Mouse (Mus musculus): ENCODE data around the gene Golph3. TPM values are rescaled to one million over a fixed set of nuclear protein-coding genes. Genes with fewer than 3 reads are reported as not detected.

The Golph3 gene
- polyA plus RNA-seq, 1 experiment from 2014 or later, result 93.0 TPM

GRCm38 (mm10) chr15:12355907-12356306, 34.7 kb downstream of the Golph3 start:
- H3K9me3 ChIP-seq (ENCODE audit: control insufficient read depth, low read length), result no peaks in the 10 kb centered on the region
- no peak overlapping the region for H3K4me3 ChIP-seq (ENCODE audit: low read depth, low read length)
- ATAC-seq (replicated peaks; ENCODE audit: low FRiP score), result no peak
- WGBS, result 81% methylated on average over 7 of the region's 7 CpGs
- H3K27me3 ChIP-seq (replicated peaks; ENCODE audit: control insufficient read depth, insufficient read depth, low read length), result no peaks in the 10 kb centered on the region
- peaks cover 17% of the 10 kb centered on the region for H3K36me3 ChIP-seq (ENCODE audit: control insufficient read depth, insufficient read depth, low read length)
- H3K27ac ChIP-seq (ENCODE audit: low read depth, low read length), result no peak overlapping the region
- H3K9ac ChIP-seq (ENCODE audit: low read depth, low read length), result no peak overlapping the region
- DNase-seq (ENCODE audit: low spot score), result no peak
- no peaks in the 10 kb centered on the region for H3K4me1 ChIP-seq (replicated peaks; ENCODE audit: control insufficient read depth, insufficient read depth, low read length)
- no peak overlapping the region for H3K4me2 ChIP-seq

GRCm38 (mm10) chr15:12357459-12357858, 36.2 kb downstream of the Golph3 start:
- H3K4me1 ChIP-seq (replicated peaks; ENCODE audit: control insufficient read depth, insufficient read depth, low read length), result no peaks in the 10 kb centered on the region
- H3K9me3 ChIP-seq (ENCODE audit: control insufficient read depth, low read length), result no peaks in the 10 kb centered on the region
- H3K4me3 ChIP-seq (ENCODE audit: low read depth, low read length), result no peak overlapping the region
- H3K9ac ChIP-seq (ENCODE audit: low read depth, low read length), result no peak overlapping the region
- peaks cover 16% of the 10 kb centered on the region for H3K36me3 ChIP-seq (ENCODE audit: control insufficient read depth, insufficient read depth, low read length)
- no peak overlapping the region for H3K27ac ChIP-seq (ENCODE audit: low read depth, low read length)
- DNase-seq (ENCODE audit: low spot score) (no peak), ATAC-seq (replicated peaks; ENCODE audit: low FRiP score) (no peak)
- no peaks in the 10 kb centered on the region for H3K27me3 ChIP-seq (replicated peaks; ENCODE audit: control insufficient read depth, insufficient read depth, low read length)
- no peak overlapping the region for H3K4me2 ChIP-seq

- H3K4me1 ChIP-seq (replicated peaks; ENCODE audit: control insufficient read depth, insufficient read depth, low read length), result no peaks in the 10 kb centered on the region
- ATAC-seq (replicated peaks; ENCODE audit: low FRiP score) (no peak), DNase-seq (ENCODE audit: low spot score) (no peak)
- no peak overlapping the region for H3K4me3 ChIP-seq (ENCODE audit: low read depth, low read length)
- peaks cover 15% of the 10 kb centered on the region for H3K36me3 ChIP-seq (ENCODE audit: control insufficient read depth, insufficient read depth, low read length)
- H3K9me3 ChIP-seq (ENCODE audit: control insufficient read depth, low read length), result no peaks in the 10 kb centered on the region
- no peaks in the 10 kb centered on the region for H3K27me3 ChIP-seq (replicated peaks; ENCODE audit: control insufficient read depth, insufficient read depth, low read length)
- no peak overlapping the region for H3K27ac ChIP-seq (ENCODE audit: low read depth, low read length)
- no peak overlapping the region for H3K4me2 ChIP-seq
- H3K9ac ChIP-seq (ENCODE audit: low read depth, low read length), result no peak overlapping the region
- 86% methylated on average over 5 of the region's 5 CpGs for WGBS
Observed at GRCm38 (mm10) chr15:12358384-12358783, 37.1 kb downstream of the Golph3 start.

- DNase-seq (ENCODE audit: low spot score) (no peak), ATAC-seq (replicated peaks; ENCODE audit: low FRiP score) (no peak)
- Histone ChIP-seq H3K27me3 (replicated peaks; ENCODE audit: control insufficient read depth, insufficient read depth, low read length) (no peaks in the 10 kb centered on the region), H3K4me3 (ENCODE audit: low read depth, low read length) (no peak overlapping the region), H3K4me2 (no peak overlapping the region), H3K9ac (ENCODE audit: low read depth, low read length) (no peak overlapping the region), H3K36me3 (ENCODE audit: control insufficient read depth, insufficient read depth, low read length) (peaks cover 5% of the 10 kb centered on the region), H3K27ac (ENCODE audit: low read depth, low read length) (no peak overlapping the region), H3K9me3 (ENCODE audit: control insufficient read depth, low read length) (no peaks in the 10 kb centered on the region), H3K4me1 (replicated peaks; ENCODE audit: control insufficient read depth, insufficient read depth, low read length) (peaks cover under 1% of the 10 kb centered on the region; the same call in 1 of the 2 replicates)
- 79% methylated on average over 19 of the region's 19 CpGs for WGBS
Observed at GRCm38 (mm10) chr15:12360519-12361212, 39.4 kb downstream of the Golph3 start.

- peaks cover 5% of the 10 kb centered on the region for H3K36me3 ChIP-seq (ENCODE audit: control insufficient read depth, insufficient read depth, low read length)
- ATAC-seq (replicated peaks; ENCODE audit: low FRiP score) (no peak), DNase-seq (ENCODE audit: low spot score) (no peak)
- no peak overlapping the region for H3K4me2 ChIP-seq
- H3K4me3 ChIP-seq (ENCODE audit: low read depth, low read length), result no peak overlapping the region
- no peaks in the 10 kb centered on the region for H3K27me3 ChIP-seq (replicated peaks; ENCODE audit: control insufficient read depth, insufficient read depth, low read length)
- no peaks in the 10 kb centered on the region for H3K9me3 ChIP-seq (ENCODE audit: control insufficient read depth, low read length)
- WGBS, result 87% methylated on average over 14 of the region's 14 CpGs
- H3K4me1 ChIP-seq (replicated peaks; ENCODE audit: control insufficient read depth, insufficient read depth, low read length), result peaks cover 13% of the 10 kb centered on the region
- H3K9ac ChIP-seq (ENCODE audit: low read depth, low read length), result no peak overlapping the region
- no peak overlapping the region for H3K27ac ChIP-seq (ENCODE audit: low read depth, low read length)
Observed at GRCm38 (mm10) chr15:12362001-12362700, 40.9 kb downstream of the Golph3 start.

GRCm38 (mm10) chr15:12362701-12363040, 41.4 kb downstream of the Golph3 start:
- Histone ChIP-seq H3K27me3 (replicated peaks; ENCODE audit: control insufficient read depth, insufficient read depth, low read length) (no peaks in the 10 kb centered on the region), H3K4me3 (ENCODE audit: low read depth, low read length) (no peak overlapping the region), H3K9me3 (ENCODE audit: control insufficient read depth, low read length) (no peaks in the 10 kb centered on the region), H3K36me3 (ENCODE audit: control insufficient read depth, insufficient read depth, low read length) (peaks cover 5% of the 10 kb centered on the region), H3K27ac (ENCODE audit: low read depth, low read length) (no peak overlapping the region), H3K4me2 (no peak overlapping the region), H3K4me1 (replicated peaks; ENCODE audit: control insufficient read depth, insufficient read depth, low read length) (peaks cover 16% of the 10 kb centered on the region), H3K9ac (ENCODE audit: low read depth, low read length) (no peak overlapping the region)
- 87% methylated on average over 6 of the region's 6 CpGs for WGBS
- ATAC-seq (replicated peaks; ENCODE audit: low FRiP score) (no peak), DNase-seq (ENCODE audit: low spot score) (no peak)

GRCm38 (mm10) chr15:12364096-12364495, 42.8 kb downstream of the Golph3 start:
- no peak for DNase-seq (ENCODE audit: low spot score)
- no peaks in the 10 kb centered on the region for H3K9me3 ChIP-seq (ENCODE audit: control insufficient read depth, low read length)
- ATAC-seq (replicated peaks; ENCODE audit: low FRiP score), result no peak
- no peak overlapping the region for H3K4me2 ChIP-seq
- no peak overlapping the region for H3K27ac ChIP-seq (ENCODE audit: low read depth, low read length)
- H3K9ac ChIP-seq (ENCODE audit: low read depth, low read length), result no peak overlapping the region
- H3K4me1 ChIP-seq (replicated peaks; ENCODE audit: control insufficient read depth, insufficient read depth, low read length), result peaks cover 25% of the 10 kb centered on the region
- peaks cover 5% of the 10 kb centered on the region for H3K36me3 ChIP-seq (ENCODE audit: control insufficient read depth, insufficient read depth, low read length)
- H3K4me3 ChIP-seq (ENCODE audit: low read depth, low read length), result no peak overlapping the region
- H3K27me3 ChIP-seq (replicated peaks; ENCODE audit: control insufficient read depth, insufficient read depth, low read length), result no peaks in the 10 kb centered on the region
- WGBS, result 76% methylated on average over 4 of the region's 4 CpGs

GRCm38 (mm10) chr15:12365416-12366071, 44.3 kb downstream of the Golph3 start:
- Histone ChIP-seq H3K4me3 (ENCODE audit: low read depth, low read length) (no peak overlapping the region), H3K36me3 (ENCODE audit: control insufficient read depth, insufficient read depth, low read length) (peaks cover 5% of the 10 kb centered on the region), H3K27me3 (replicated peaks; ENCODE audit: control insufficient read depth, insufficient read depth, low read length) (no peaks in the 10 kb centered on the region), H3K4me1 (replicated peaks; ENCODE audit: control insufficient read depth, insufficient read depth, low read length) (peaks cover 26% of the 10 kb centered on the region), H3K27ac (ENCODE audit: low read depth, low read length) (no peak overlapping the region), H3K9ac (ENCODE audit: low read depth, low read length) (no peak overlapping the region), H3K9me3 (ENCODE audit: control insufficient read depth, low read length) (no peaks in the 10 kb centered on the region), H3K4me2 (no peak overlapping the region)
- ATAC-seq (replicated peaks; ENCODE audit: low FRiP score), result no peak
- no peak for DNase-seq (ENCODE audit: low spot score)
- 74% methylated on average over 15 of the region's 15 CpGs for WGBS

Measured in liver, embryonic 11.5 days (tissue).